Mouse (Mus musculus) testis, adult 2 months (tissue): ENCODE results near the gene Sdccag8.

Experiments used
- CTCF ChIP-seq: fragments of 200-500 bp; IDR thresholded peaks from 2 replicates; pipeline ENCODE4 v1.5.1; 2012; ENCODE audit warnings: low read depth, mild to moderate bottlenecking, inconsistent platforms, low read length, moderate library complexity; ENCODE audit not compliant: control insufficient read depth, insufficient read depth, insufficient replicate concordance
- POLR2A ChIP-seq: fragments of 200-500 bp; IDR thresholded peaks from 2 replicates; pipeline ENCODE4 v1.6.1; 2012; ENCODE audit warnings: low read depth, mild to moderate bottlenecking, inconsistent platforms, low read length, moderate library complexity; ENCODE audit not compliant: control insufficient read depth

DNA sequence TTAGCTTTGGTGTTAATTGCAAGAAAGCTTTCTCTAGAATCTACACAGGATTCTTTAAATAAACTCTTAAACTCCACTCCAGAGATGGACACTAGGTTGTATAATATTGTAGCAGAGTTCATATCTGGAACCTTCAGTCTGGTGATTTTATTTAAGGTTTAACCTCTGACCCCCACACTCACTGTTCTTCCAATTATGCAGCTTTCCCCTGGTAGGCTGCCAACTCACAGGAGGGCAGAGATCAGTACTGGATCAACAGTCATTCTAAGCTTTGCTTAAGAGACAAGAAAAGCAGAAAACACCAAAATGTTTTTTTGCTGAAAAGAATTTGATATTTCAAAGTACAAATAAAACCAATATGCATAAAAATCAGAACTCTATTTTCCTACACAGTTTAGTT, 231.4 kb downstream of the Sdccag8 start:
- no peak for TF ChIP-seq POLR2A
- no peak for TF ChIP-seq CTCF
